Mouse (Mus musculus): ENCODE results near the gene Kcmf1. TPM values are rescaled to one million over a fixed set of nuclear protein-coding genes. Genes with fewer than 3 reads are reported as not detected.
A peak's percentile ranks its signal among the peaks of the same experiment; 100 is the strongest.

The Kcmf1 gene
- 10.2 and 91.5 TPM in 2 replicates for polyA plus RNA-seq (2012; ENCODE audit: insufficient read depth, low replicate concordance)

- H3K36me3 ChIP-seq (replicated peaks; ENCODE audit: low read length) = peaks cover 12% of the 10 kb centered on the region
- H3K9me3 ChIP-seq = no peaks in the 10 kb centered on the region
- H3K4me1 ChIP-seq = peaks cover 40% of the 10 kb centered on the region
- no peaks in the 10 kb centered on the region for H3K27me3 ChIP-seq (replicated peaks)
- H3K4me3 ChIP-seq (replicated peaks) = peak within 1 kb of the TSS; percentile 94
- TF ChIP-seq FLI1 (IDR thresholded peaks at IDR 0.05; ENCODE audit: low read length) (no peak), GATA1 (IDR thresholded peaks at IDR 0.05; ENCODE audit: borderline replicate concordance, low read length) (no peak)
These were observed at the start of gene Kcmf1 for GRCm38 (mm10) chr6:72899781-72900681. Gene Kcmf1 (minus strand): TSS chr6:72899979.

- Histone ChIP-seq H3K4me1 (peaks cover 11% of the 10 kb centered on the region), H3K9me3 (peaks cover 19% of the 10 kb centered on the region), H3K36me3 (replicated peaks; ENCODE audit: low read length) (no peaks in the 10 kb centered on the region), H3K27me3 (replicated peaks) (no peaks in the 10 kb centered on the region), H3K4me3 (replicated peaks) (no peak overlapping the region)
- TF ChIP-seq GATA1 (IDR thresholded peaks at IDR 0.05; ENCODE audit: borderline replicate concordance, low read length) = no peak
- no peak for TF ChIP-seq FLI1 (IDR thresholded peaks at IDR 0.05; ENCODE audit: low read length)
These were observed 49.5 kb upstream of the Kcmf1 start for GRCm38 (mm10) chr6:72949161-72949756.

GRCm38 (mm10) chr6:72948392-72948791 is 48.6 kb upstream of the Kcmf1 start:
- no peak overlapping the region for H3K4me3 ChIP-seq (replicated peaks)
- no peaks in the 10 kb centered on the region for H3K36me3 ChIP-seq (replicated peaks; ENCODE audit: low read length)
- TF ChIP-seq GATA1 (IDR thresholded peaks at IDR 0.05; ENCODE audit: borderline replicate concordance, low read length) = no peak
- no peak for TF ChIP-seq FLI1 (IDR thresholded peaks at IDR 0.05; ENCODE audit: low read length)
- no peaks in the 10 kb centered on the region for H3K27me3 ChIP-seq (replicated peaks)
- peaks cover 11% of the 10 kb centered on the region for H3K4me1 ChIP-seq
- H3K9me3 ChIP-seq = peaks cover 19% of the 10 kb centered on the region

DNA sequence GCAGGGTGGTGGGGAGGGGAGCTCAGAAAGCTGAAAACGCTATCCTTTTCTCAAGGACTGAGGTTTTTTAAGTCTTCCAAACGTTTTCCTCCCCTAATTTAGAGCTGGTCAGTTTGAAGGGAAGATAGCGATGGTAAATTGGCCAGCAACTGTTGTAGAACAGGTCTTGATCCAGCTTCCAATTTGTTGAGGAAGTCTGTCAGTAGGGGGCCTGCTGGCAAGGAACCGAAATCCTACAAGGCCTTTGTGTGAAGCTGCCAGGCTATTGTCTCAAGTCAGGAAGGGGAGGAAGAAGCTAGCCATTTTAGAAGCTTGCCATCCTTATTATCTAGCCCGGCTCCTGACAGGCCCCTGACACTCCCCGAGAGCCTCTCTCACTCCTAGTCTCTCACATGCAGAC is 48.2 kb upstream of the Kcmf1 start:
- Histone ChIP-seq H3K36me3 (replicated peaks; ENCODE audit: low read length) (no peaks in the 10 kb centered on the region), H3K9me3 (peaks cover 19% of the 10 kb centered on the region), H3K27me3 (replicated peaks) (no peaks in the 10 kb centered on the region), H3K4me1 (peaks cover 7% of the 10 kb centered on the region), H3K4me3 (replicated peaks) (no peak overlapping the region)
- TF ChIP-seq GATA1 (IDR thresholded peaks at IDR 0.05; ENCODE audit: borderline replicate concordance, low read length) (no peak), FLI1 (IDR thresholded peaks at IDR 0.05; ENCODE audit: low read length) (no peak)

GRCm38 (mm10) chr6:72940493-72940892 is 40.7 kb upstream of the Kcmf1 start:
- Histone ChIP-seq H3K4me1 (peaks cover 25% of the 10 kb centered on the region), H3K4me3 (replicated peaks) (no peak overlapping the region), H3K27me3 (replicated peaks) (peaks cover 3% of the 10 kb centered on the region), H3K9me3 (no peaks in the 10 kb centered on the region), H3K36me3 (replicated peaks; ENCODE audit: low read length) (no peaks in the 10 kb centered on the region)
- TF ChIP-seq FLI1 (IDR thresholded peaks at IDR 0.05; ENCODE audit: low read length) (no peak), GATA1 (IDR thresholded peaks at IDR 0.05; ENCODE audit: borderline replicate concordance, low read length) (no peak)

GRCm38 (mm10) chr6:72937859-72938258 is 38.1 kb upstream of the Kcmf1 start:
- TF ChIP-seq GATA1 (IDR thresholded peaks at IDR 0.05; ENCODE audit: borderline replicate concordance, low read length) = no peak
- no peak for TF ChIP-seq FLI1 (IDR thresholded peaks at IDR 0.05; ENCODE audit: low read length)
- peaks cover 3% of the 10 kb centered on the region for H3K27me3 ChIP-seq (replicated peaks)
- H3K9me3 ChIP-seq = no peaks in the 10 kb centered on the region
- no peaks in the 10 kb centered on the region for H3K36me3 ChIP-seq (replicated peaks; ENCODE audit: low read length)
- H3K4me1 ChIP-seq = peaks cover 31% of the 10 kb centered on the region
- H3K4me3 ChIP-seq (replicated peaks) = peak overlapping the region; percentile 88

- no peak for TF ChIP-seq GATA1 (IDR thresholded peaks at IDR 0.05; ENCODE audit: borderline replicate concordance, low read length)
- TF ChIP-seq FLI1 (IDR thresholded peaks at IDR 0.05; ENCODE audit: low read length) = no peak
- H3K36me3 ChIP-seq (replicated peaks; ENCODE audit: low read length) = no peaks in the 10 kb centered on the region
- H3K9me3 ChIP-seq = no peaks in the 10 kb centered on the region
- H3K4me1 ChIP-seq = peaks cover 31% of the 10 kb centered on the region
- peak overlapping the region; percentile 88 for H3K4me3 ChIP-seq (replicated peaks)
- peaks cover 1% of the 10 kb centered on the region for H3K27me3 ChIP-seq (replicated peaks)
These were observed 37.7 kb upstream of the Kcmf1 start for GRCm38 (mm10) chr6:72937430-72937829.

GRCm38 (mm10) chr6:72932955-72933354 is 33.2 kb upstream of the Kcmf1 start:
- Histone ChIP-seq H3K27me3 (replicated peaks) (no peaks in the 10 kb centered on the region), H3K36me3 (replicated peaks; ENCODE audit: low read length) (no peaks in the 10 kb centered on the region), H3K4me3 (replicated peaks) (no peak overlapping the region), H3K4me1 (peaks cover 13% of the 10 kb centered on the region), H3K9me3 (no peaks in the 10 kb centered on the region)
- TF ChIP-seq FLI1 (IDR thresholded peaks at IDR 0.05; ENCODE audit: low read length) (no peak), GATA1 (IDR thresholded peaks at IDR 0.05; ENCODE audit: borderline replicate concordance, low read length) (no peak)

DNA sequence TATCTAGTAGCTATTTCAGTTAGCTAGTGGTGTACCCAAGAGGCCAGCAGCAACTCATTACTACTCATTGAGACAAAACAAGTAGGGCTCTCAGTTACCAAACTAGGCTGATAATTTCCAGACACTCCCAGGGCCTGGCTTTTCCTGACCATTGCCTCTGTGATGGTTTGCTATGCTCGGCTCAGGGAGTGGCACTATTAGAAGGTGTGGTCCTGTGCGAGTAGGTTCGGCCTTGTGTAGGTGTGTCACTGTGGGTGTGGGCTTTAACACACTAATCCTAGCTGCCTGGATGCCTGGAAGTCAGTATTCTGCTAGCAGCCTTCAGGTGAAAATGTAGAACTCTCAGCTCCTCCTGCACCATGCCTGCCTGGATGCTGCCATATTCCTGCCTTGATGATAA is 31.8 kb upstream of the Kcmf1 start:
- H3K36me3 ChIP-seq (replicated peaks; ENCODE audit: low read length) = no peaks in the 10 kb centered on the region
- no peaks in the 10 kb centered on the region for H3K27me3 ChIP-seq (replicated peaks)
- TF ChIP-seq FLI1 (IDR thresholded peaks at IDR 0.05; ENCODE audit: low read length) = no peak
- TF ChIP-seq GATA1 (IDR thresholded peaks at IDR 0.05; ENCODE audit: borderline replicate concordance, low read length) = no peak
- no peak overlapping the region for H3K4me3 ChIP-seq (replicated peaks)
- no peaks in the 10 kb centered on the region for H3K9me3 ChIP-seq
- H3K4me1 ChIP-seq = peaks cover 13% of the 10 kb centered on the region

Measured in megakaryocyte, embryonic 14.5 days (primary cell).